Mouse (Mus musculus) cortical plate, adult 2 months (tissue): ENCODE measurements around the gene Ccdc3.

Experiments
- CTCF ChIP-seq: fragments of 200-500 bp; IDR thresholded peaks from 2 replicates; pipeline ENCODE4 v1.5.1; 2011; ENCODE audit warnings: mild to moderate bottlenecking, control low read depth, low read length; ENCODE audit not compliant: insufficient read depth; ENCODE audit errors: extremely low read depth
- POLR2A ChIP-seq: fragments of 200-500 bp; IDR thresholded peaks from 2 replicates; pipeline ENCODE4 v1.6.1; 2011; ENCODE audit warnings: mild to moderate bottlenecking, low read length, control low read depth; ENCODE audit not compliant: insufficient read depth; ENCODE audit errors: extremely low read depth

GRCm38 (mm10) chr2:5203146-5203545 lies 65.6 kb downstream of the Ccdc3 start:
- TF ChIP-seq CTCF: no peak
- no peak for TF ChIP-seq POLR2A
